Mouse (Mus musculus) retina, postnatal 1 day (tissue): ENCODE results near the gene Ptprd.
A peak's percentile ranks its signal among the peaks of the same experiment; 100 is the strongest.

ENCODE experiments used
- DNase-seq: peaks from one replicate; pipeline ENCODE4 v3.0.0-alpha.2; 2012

The Ptprd gene

DNA sequence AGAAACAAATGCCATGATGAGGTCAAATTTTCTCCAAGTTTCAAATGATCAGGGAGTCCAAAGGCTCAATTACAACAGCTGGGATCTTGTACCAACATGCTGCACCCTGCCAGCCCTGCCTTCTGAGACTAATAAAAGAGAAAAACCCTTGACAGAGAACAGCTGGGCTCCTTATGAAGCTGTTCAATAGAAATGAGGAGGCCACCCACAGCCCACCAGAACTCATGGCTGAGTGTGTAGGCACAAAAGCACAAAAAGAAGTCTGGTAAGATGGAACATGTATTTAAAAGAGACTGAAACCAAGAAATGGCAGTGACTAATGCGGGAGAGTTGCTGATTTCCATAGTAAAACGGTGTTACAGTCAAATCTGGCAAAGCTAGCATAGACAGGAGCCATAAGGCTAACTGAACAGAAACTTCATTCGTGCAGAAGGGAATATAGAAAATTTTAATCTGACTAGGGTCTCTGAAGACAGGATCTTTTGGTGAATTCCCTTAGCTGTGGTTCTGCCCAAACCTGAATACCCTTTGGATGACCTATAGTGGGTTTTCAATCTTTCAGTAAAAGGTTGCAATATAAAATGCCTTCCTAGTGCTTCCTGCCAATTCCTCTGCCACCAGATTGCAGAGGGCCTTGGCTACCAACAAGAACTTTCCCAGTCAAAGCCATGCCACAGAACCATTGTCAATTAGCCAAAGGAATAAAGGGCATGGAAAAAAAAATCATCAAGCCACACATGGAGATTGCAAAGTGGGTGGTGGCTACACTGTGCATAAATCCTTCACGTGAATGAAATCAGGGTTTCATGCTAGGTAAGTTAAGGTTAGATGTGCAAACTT, 1841.5 kb downstream of the Ptprd start:
- DNase-seq: no peak

DNA sequence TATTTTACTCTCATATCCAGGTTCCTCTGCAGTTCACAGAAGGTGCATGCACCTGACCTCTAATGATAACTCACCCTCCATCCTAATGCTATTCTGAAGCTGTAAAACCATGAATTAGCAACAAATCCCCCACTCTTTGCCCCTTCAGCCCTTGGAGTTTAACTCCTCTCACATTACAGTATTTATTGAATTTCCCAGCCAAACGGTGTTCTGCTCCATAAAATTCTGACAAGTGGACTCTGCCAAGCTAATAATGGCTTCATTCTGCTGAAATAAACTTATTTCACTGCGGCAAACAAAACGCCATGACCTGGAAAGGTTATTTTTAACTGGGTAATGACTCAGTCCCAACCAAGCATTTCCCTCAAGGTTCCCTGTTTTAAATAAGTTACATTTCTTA, 1842.7 kb downstream of the Ptprd start:
- DNase-seq: no peak

DNA sequence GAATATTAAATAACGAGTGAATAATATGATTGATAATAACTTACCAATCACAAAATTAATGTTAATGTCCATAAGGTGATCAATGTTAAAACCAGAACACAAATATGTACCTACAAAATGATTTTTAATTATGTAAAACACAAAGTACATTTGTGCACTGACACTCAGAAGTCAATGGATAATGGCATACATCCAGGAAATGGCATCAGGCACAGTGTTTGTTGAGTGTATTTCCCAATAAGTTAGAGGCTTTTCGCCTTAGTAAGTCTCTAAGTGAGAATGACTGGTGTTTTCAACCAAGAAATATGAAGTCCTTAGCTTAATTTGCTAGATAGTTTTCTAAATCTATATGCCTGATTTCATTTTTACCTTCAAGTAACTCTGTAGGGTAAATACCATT, 1843.5 kb downstream of the Ptprd start:
- no peak for DNase-seq

GRCm38 (mm10) chr4:76367285-76367684, 1844.5 kb downstream of the Ptprd start:
- DNase-seq: no peak

GRCm38 (mm10) chr4:76365871-76366270, 1845.9 kb downstream of the Ptprd start:
- peak; percentile 18 for DNase-seq

- no peak for DNase-seq
These were observed 1850.2 kb downstream of the Ptprd start for GRCm38 (mm10) chr4:76361546-76361945.

GRCm38 (mm10) chr4:76354167-76354566, 1857.6 kb downstream of the Ptprd start:
- DNase-seq: no peak

- no peak for DNase-seq
These were observed 1859.3 kb downstream of the Ptprd start for GRCm38 (mm10) chr4:76352468-76352867.

DNA sequence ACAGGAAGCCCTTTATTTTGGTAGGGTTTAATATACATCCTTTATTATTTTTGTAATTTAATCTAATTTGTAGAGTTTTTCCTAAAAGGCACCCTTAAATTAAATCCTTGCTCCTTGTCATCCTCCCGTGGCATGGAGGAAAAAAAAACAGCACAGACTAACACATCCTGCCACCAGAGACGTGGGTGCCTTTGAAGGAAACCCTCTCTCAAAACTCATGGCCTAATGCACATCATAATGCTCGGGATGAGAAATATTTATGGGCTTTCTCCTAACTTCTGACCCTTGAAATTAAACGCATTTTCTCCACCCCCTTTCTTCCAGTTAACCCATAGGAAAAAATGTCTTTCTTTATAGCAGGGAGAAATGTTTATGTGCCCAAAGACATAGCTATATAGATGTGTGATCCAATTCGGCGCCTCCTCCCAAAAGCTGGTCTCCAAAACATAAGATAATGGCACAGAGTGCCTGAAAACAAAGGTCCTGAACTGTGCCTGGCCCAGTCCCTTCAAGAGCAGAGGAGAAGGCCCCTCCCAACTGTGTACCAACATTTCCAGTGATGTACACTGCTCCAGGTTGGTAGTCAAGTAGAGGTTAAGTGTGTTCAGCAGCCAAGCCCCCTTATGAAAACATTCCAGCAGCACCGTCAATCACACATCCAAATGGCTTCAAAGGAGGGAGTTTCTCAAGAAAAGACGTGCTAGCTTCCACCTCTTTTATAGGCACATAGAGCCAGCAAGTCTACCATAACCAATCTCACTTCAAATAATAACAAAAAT, 1860.4 kb downstream of the Ptprd start:
- no peak for DNase-seq

GRCm38 (mm10) chr4:76350241-76350962, 1861.4 kb downstream of the Ptprd start:
- DNase-seq: no peak

DNA sequence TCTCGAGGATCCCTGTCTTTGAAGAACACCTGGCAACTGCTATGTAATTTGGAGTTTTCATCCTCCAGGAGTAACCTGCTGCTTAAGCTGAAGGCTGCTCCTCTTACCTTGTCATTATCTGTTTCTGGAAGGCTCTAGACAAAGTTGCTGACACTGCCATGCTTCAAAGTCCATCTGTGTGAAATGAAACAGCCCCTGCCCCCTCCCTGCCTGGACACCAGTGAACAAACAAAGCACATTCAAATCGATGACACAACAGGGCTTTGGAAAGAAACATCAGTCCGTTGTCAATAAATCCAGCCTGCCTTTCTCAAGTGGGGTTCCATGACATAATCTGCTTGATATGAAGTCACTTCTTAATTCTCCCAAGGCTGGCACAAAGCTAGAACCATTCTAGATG, 1867.7 kb downstream of the Ptprd start:
- no peak for DNase-seq

DNA sequence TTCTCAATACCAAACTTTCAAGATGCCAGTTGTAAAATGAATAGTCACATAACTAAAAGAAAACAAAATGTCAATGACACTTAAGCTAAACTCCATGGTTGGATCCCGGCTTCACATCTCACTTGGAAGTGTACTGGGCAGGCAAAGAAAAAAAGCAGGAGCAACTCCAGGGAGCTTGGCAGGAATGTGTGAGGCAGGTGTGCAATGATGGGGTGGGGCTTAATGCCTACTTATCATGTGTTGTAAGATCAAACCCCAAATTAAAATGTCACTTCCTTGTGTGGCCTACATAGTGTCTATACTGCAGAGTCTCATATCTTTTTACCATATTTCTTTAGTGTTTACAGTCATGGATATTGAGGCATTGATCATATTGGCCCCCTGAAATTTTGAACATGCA, 1873.8 kb downstream of the Ptprd start:
- no peak for DNase-seq

GRCm38 (mm10) chr4:76327346-76327745, 1884.4 kb downstream of the Ptprd start:
- peak; percentile 93 for DNase-seq

GRCm38 (mm10) chr4:76325646-76326045, 1886.1 kb downstream of the Ptprd start:
- DNase-seq: no peak

- peak; percentile 57 for DNase-seq
These were observed 1886.8 kb downstream of the Ptprd start for GRCm38 (mm10) chr4:76324928-76325327.

GRCm38 (mm10) chr4:76324509-76324908, 1887.3 kb downstream of the Ptprd start:
- peak; percentile 60 for DNase-seq

- DNase-seq: no peak
These were observed 1891.9 kb downstream of the Ptprd start for GRCm38 (mm10) chr4:76319874-76320273.

DNA sequence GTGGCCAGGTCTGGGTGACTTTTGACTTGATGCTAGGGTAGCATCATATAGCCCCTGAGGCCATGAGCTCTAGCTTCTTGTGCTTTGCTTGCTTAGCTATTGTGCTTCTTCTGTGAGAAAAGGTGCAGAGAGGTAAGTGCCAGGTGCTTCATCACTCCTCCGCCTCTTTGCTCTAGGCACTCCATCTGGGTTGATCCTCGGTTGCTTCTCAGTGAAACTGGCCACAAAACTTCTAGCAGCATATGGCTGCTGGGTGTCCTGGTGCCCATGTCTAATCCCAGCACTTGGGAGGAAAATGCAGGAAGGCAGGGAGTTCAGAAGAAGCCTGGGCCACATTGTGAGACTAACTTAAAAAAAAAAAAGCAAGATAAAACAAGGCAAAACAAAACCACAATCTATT, 1895.8 kb downstream of the Ptprd start:
- no peak for DNase-seq

DNA sequence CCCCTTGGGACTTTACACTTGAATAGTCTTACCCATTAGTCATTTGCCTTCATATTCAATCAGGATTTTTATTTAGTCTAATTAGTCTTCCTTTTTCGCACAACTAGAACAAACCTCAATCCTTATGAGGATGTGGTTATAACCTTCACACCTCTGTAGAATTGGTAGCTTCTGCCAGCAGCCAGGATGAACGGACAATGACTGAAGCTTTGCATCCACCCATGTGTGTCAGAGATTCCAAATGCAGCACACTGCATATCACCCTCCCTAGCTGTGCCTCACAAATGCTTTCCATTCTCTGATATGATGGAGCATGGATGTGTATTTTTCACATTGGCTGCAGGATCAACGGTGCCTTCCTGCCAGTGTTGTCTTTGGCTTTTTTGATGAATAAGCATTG, 1898.0 kb downstream of the Ptprd start:
- DNase-seq: peak; percentile 39

GRCm38 (mm10) chr4:76312593-76312992, 1899.2 kb downstream of the Ptprd start:
- no peak for DNase-seq

GRCm38 (mm10) chr4:76305987-76306386, 1905.8 kb downstream of the Ptprd start:
- DNase-seq: no peak

DNA sequence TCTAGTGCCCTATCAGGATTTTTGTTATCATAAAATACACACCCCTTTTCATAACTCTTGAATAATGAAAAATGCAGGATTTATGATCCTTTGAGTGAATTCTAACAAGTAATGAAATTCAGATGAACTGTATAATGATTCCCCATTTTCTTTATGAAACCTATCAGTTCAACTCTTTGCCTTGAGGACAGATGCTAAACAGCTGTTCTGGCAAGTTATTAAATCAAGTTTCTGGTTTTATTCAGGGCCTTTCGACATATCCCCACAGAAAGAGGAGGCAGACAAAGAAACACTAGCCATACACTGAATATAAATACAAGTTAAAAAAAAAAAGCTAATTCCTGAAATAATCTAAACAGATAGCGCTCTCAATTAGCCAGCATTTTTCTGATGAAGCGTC, 1914.4 kb downstream of the Ptprd start:
- DNase-seq: no peak

GRCm38 (mm10) chr4:76292733-76293357, 1918.9 kb downstream of the Ptprd start:
- no peak for DNase-seq
